Mouse (Mus musculus) forebrain, embryonic 10.5 days (tissue): Measurements from ENCODE around the gene Sesn1. TPM values are rescaled to one million over a fixed set of nuclear protein-coding genes. Genes with fewer than 3 reads are reported as not detected.
A peak's percentile ranks its signal among the peaks of the same experiment; 100 is the strongest.

ENCODE experiments used
- DNase-seq: peaks from one replicate; pipeline ENCODE4 v3.0.0-alpha.2; 2017; ENCODE audit warnings: low spot score; ENCODE audit errors: extremely low spot score
- H3K27ac ChIP-seq: fragments of 300-500 bp; sonication (generic); 2 replicates; pipeline ENCODE4 v1.5.1; 2016; ENCODE audit warnings: mild to moderate bottlenecking
- H3K27me3 ChIP-seq: fragments of 300-500 bp; sonication (generic); 2 replicates; pipeline ENCODE4 v1.6.1; 2016; ENCODE audit warnings: mild to moderate bottlenecking; ENCODE audit not compliant: poor library complexity, severe bottlenecking
- H3K36me3 ChIP-seq: fragments of 300-500 bp; sonication (generic); replicated peaks from 2 replicates; pipeline ENCODE4 v1.6.1; 2016; ENCODE audit warnings: mild to moderate bottlenecking, moderate library complexity
- H3K4me1 ChIP-seq: fragments of 300-500 bp; sonication (generic); 2 replicates; pipeline ENCODE4 v1.6.1; 2016
- H3K4me3 ChIP-seq: fragments of 300-500 bp; sonication (generic); 2 replicates; pipeline ENCODE4 v1.5.1; 2016; ENCODE audit warnings: mild to moderate bottlenecking, moderate library complexity
- H3K9me3 ChIP-seq: fragments of 300-500 bp; sonication (generic); 2 replicates; pipeline ENCODE4 v1.6.1; 2016; ENCODE audit warnings: mild to moderate bottlenecking, moderate library complexity
- WGBS: fragments of 180-500 bp; shearing (Covaris S2); methylation state at CpG from one replicate; pipeline ENCODE4 v1.1.7; 2016; 5-methylcytosine and 5-hydroxymethylcytosine counted together
- polyA plus RNA-seq: library from polyadenylated mRNA; unstranded; fragments of >200 nt; fragmentation: Nextera tagmentation; extraction: Ambion mirVana; gene quantifications from 2 replicates; pipeline ENCODE4 v1.2.1, GENCODE M21; 2016

Gene Sesn1
- 16.0 and 18.4 TPM in 2 replicates for polyA plus RNA-seq

DNA sequence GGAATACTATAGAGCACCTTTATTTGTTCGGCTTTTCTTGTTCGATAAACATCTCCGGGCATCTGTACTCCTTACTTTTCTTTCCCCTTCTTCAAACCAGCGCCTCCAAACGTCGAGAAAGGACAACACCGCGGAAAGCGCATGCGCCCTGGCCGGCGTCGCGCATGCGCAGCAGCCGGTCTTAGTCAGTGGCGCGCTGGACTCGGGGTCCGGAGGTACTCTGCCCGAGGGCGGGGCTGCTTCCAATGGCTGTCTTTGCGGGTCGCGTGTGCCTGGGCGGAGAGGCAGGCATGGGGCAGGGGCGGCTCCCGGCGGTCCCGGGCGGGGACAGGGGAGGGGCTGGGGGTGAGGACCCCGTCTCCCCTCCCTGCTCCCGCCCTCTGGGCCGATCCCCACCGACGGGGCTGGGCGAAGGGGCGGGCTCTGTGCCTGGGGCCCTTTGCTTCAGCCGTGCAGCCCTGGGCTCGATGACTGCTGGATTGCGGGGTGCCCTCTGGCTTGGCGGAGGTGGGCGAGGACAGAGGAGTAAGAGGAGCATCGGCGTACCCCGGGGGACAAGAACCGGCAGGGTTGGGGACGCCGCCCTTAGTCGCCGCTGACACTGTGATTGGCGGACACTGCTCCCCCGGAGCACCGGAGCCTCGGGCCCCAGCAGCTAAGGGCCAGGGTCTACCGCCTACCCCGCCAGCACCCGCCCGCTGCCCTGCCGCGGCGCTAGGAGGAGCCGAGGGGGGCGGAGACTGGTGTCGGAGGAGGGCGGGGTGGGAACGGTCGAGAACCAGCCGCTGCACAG lies at the start of gene Sesn1, which contains the start of gene Cep57l1:
Gene Sesn1, plus strand, starts transcription at position 165 of the 793 bp plus-strand sequence.
Gene Cep57l1, minus strand, starts transcription at position 101 of the 793 bp plus-strand sequence.
- peak; percentile 95 for DNase-seq
- H3K9me3 ChIP-seq, result no peaks in the 10 kb centered on the region; the same call in 1 of the 2 replicates
- peak within 1 kb of the TSS; percentile 74 for H3K4me3 ChIP-seq
- peaks cover 6% of the 10 kb centered on the region; the same call in 1 of the 2 replicates for H3K36me3 ChIP-seq
- H3K4me1 ChIP-seq, result peaks cover 44% of the 10 kb centered on the region
- peak within 1 kb of the TSS; percentile 94 for H3K27ac ChIP-seq
- under 1% methylated on average over 62 of the region's 69 CpGs for WGBS
- no peaks in the 10 kb centered on the region for H3K27me3 ChIP-seq

DNA sequence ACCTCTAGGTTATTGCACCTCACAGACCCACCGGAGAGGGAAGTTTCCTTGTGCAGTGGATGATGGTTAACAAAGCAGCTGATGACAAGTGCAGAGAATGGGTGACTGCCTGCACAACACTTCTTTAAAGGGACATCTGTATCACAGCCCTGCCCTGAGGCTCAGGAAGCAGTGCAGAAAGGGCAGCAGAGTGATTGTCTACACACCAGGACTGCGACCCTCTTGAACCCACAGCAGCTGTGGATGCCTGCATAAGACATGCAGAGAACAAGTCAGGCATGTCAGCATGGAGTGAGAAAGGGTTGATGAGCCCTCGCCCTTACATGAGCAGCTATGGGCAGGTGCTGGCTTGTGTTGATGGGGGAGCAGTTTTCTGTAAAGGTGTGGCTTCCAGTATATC lies 48.9 kb upstream of the Sesn1 start:
- WGBS, result 81% methylated on average over 3 of the region's 3 CpGs
- peaks cover 5% of the 10 kb centered on the region; the same call in 1 of the 2 replicates for H3K4me1 ChIP-seq
- no peak for DNase-seq
- H3K27ac ChIP-seq, result peak overlapping the region; percentile 8; the same call in 1 of the 2 replicates
- H3K4me3 ChIP-seq, result no peak overlapping the region
- H3K27me3 ChIP-seq, result no peaks in the 10 kb centered on the region
- 0 out of 2 replicates have a peak, but pooled peaks cover 2% of the 10 kb centered on the region for H3K36me3 ChIP-seq
- no peaks in the 10 kb centered on the region for H3K9me3 ChIP-seq

DNA sequence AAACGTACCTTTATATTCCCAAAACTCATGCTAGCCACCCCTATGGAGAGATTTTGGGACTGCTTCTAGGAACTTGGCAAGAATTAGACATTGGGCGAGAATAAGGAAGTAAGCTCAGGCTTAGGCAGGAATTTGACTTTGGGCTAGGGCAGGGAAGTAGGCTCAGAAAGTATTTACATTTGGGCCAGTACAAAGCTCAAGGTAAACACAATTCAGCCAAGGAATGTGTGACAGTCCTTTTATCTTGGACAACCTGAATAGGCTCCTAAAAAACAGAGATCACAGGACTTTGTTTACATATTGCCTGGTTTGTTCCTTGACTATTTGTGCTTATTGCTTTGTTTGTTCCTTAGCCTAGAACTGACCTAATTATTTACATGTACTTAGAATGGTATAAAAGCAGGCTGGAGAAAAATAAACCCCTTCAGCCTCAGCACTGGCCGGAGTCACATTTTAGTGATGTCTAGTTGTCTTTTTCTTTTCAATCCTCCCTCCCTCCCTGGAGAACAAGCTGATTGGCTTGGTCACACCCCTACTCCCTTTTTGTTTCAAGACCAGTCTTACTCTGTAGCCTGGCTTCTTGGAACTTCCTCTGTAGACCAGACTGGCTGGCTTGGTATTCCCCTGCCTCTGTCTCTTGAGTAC lies 45.9 kb upstream of the Sesn1 start:
- H3K9me3 ChIP-seq, result no peaks in the 10 kb centered on the region
- WGBS, result 84% methylated on average over 3 of the region's 3 CpGs
- H3K27ac ChIP-seq, result no peak overlapping the region
- no peaks in the 10 kb centered on the region for H3K36me3 ChIP-seq
- no peak overlapping the region for H3K4me3 ChIP-seq
- DNase-seq, result no peak
- H3K4me1 ChIP-seq, result peaks cover 5% of the 10 kb centered on the region; the same call in 1 of the 2 replicates
- H3K27me3 ChIP-seq, result no peaks in the 10 kb centered on the region

DNA sequence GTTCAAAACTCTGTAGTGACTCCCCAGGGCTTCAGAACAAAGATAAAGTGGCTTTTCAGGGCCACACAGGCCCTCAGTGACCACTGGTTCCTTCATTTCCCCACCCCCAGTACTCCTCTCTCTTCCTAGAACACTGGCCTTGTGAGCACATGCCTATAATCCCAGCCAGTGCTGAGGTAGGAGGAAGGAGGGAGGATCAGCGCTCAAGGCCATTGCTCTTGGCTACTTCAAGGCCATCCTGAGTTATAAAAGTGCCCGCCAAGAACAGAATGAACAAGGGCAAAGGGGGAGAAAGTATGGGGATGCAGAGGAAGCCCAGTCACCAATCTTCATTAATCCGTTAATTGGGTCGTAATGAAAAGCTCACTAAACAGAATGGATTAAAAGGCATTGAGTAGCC lies 44.1 kb upstream of the Sesn1 start:
- Histone ChIP-seq H3K27me3 (no peaks in the 10 kb centered on the region), H3K27ac (no peak overlapping the region), H3K36me3 (no peaks in the 10 kb centered on the region), H3K4me1 (peaks cover 5% of the 10 kb centered on the region; the same call in 1 of the 2 replicates), H3K4me3 (no peak overlapping the region), H3K9me3 (no peaks in the 10 kb centered on the region)
- 89% methylated on average over 4 of the region's 4 CpGs for WGBS
- no peak for DNase-seq

DNA sequence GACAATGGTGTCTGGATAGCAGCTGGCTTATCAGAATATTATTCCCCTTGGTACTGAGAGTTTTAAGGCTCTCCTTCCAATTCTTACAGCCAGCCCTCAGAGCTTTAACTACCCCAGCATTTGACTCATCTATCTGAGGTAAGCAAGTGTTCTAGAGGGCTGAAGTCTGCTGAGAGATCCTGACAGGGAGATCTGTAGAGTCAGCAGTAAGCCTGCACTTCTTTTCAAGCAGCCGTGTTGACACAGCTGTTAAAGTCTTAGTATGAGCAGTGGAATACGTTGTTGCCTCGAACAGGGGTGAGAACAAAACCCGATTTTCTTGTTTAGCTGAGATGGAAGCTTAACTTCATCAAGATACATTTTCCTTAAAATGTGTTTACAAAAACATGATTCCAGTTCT lies 43.5 kb upstream of the Sesn1 start:
- H3K27ac ChIP-seq, result no peak overlapping the region
- no peak overlapping the region for H3K4me3 ChIP-seq
- H3K27me3 ChIP-seq, result no peaks in the 10 kb centered on the region
- H3K9me3 ChIP-seq, result no peaks in the 10 kb centered on the region
- no peaks in the 10 kb centered on the region for H3K4me1 ChIP-seq
- H3K36me3 ChIP-seq, result no peaks in the 10 kb centered on the region
- DNase-seq, result no peak
- WGBS, result 90% methylated on average over 4 of the region's 4 CpGs

DNA sequence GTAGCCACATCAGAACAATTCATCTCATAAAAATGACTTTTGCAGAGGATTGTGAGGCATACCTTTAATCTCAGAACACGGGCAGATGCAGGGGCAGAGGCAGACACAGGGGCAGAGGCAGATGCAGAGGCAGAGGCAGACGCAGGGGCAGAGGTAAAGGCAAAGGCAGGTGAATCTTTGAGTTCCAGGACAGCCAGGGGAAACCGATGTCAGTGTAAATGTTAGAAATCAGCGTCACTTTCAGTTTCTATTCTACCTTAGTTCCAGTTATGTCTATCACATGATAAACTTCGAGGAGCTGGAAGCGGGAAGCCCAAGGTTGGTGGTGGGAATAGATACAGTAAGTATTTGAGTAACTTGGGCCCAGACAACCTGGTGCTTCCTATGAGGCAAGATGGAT lies 42.5 kb upstream of the Sesn1 start:
- 94% methylated on average over 6 of the region's 6 CpGs for WGBS
- DNase-seq, result no peak
- Histone ChIP-seq H3K36me3 (no peaks in the 10 kb centered on the region), H3K9me3 (no peaks in the 10 kb centered on the region), H3K27ac (no peak overlapping the region), H3K4me1 (no peaks in the 10 kb centered on the region), H3K27me3 (no peaks in the 10 kb centered on the region), H3K4me3 (no peak overlapping the region)

DNA sequence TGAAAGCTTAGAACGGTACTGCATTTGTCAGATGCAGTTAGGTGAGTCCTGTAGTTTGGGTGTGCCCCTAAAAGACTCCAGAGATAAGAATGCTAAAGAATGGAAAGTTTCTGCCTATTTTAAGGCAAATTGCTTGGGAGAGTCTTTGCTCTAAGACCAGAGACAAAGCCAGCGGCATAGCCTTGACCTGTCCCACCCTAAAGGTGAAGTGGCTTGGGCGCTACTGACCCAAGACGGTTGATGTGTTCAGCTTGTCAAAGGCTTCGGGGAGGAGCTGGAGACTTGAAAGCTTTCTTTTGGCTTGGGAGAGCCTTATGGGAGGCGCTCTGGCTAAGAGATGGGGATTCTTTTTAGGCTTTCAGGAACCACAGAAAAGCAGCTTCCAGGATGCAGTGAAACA lies 17.4 kb upstream of the Sesn1 start:
- DNase-seq, result no peak
- 94% methylated on average over 6 of the region's 6 CpGs for WGBS
- Histone ChIP-seq H3K9me3 (peaks cover 42% of the 10 kb centered on the region), H3K27me3 (no peaks in the 10 kb centered on the region), H3K36me3 (peaks cover 36% of the 10 kb centered on the region), H3K4me3 (no peak overlapping the region), H3K4me1 (no peaks in the 10 kb centered on the region), H3K27ac (no peak overlapping the region)

DNA sequence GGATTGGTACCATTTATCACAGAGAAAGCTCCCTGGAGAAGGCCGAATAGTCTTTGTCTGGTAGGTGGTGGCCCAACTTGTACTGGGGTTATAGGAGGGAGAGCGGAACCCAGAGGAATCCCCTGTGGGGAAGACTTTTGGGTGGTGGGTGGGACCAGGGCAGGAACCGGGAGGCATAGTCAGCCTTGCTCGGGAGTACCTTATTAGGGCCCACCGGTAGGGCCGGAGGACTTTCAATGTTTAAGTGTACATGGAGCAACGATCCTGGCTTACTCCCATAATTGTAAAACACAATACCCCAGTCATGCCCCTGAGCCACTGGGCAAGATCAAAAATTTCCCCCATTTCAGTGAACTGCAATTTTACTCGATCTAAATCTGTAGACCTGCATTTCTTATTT lies 12.5 kb upstream of the Sesn1 start:
- H3K36me3 ChIP-seq, result peaks cover 75% of the 10 kb centered on the region
- H3K9me3 ChIP-seq, result peaks cover 63% of the 10 kb centered on the region
- 96% methylated on average over 8 of the region's 8 CpGs for WGBS
- H3K27me3 ChIP-seq, result no peaks in the 10 kb centered on the region
- H3K27ac ChIP-seq, result no peak overlapping the region
- H3K4me3 ChIP-seq, result no peak overlapping the region
- H3K4me1 ChIP-seq, result no peaks in the 10 kb centered on the region
- DNase-seq, result no peak

DNA sequence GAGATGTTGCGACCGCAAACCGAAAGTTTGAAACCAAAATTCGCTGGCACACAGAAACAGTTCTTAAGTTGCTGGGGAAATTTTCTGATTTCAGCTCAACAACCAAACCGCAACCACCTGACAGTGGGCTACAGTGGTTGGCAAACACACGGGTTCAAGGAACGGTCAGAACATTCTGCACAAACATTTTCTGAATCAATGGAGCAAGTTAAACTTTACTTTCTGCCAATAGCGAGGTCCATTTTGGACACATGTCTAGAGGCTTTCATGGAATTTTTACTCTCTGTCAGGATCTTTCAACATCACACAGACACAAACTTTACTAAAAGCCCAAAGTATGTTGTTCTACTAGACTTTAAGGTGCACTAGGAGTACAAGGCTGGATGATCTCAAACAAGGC lies 6.3 kb upstream of the Sesn1 start:
- peaks cover 67% of the 10 kb centered on the region for H3K36me3 ChIP-seq
- 98% methylated on average over 8 of the region's 8 CpGs for WGBS
- peaks cover 51% of the 10 kb centered on the region for H3K9me3 ChIP-seq
- H3K4me1 ChIP-seq, result 0 out of 2 replicates have a peak, but pooled peaks cover 1% of the 10 kb centered on the region
- no peaks in the 10 kb centered on the region for H3K27me3 ChIP-seq
- no peak overlapping the region for H3K27ac ChIP-seq
- no peak for DNase-seq
- no peak overlapping the region for H3K4me3 ChIP-seq

DNA sequence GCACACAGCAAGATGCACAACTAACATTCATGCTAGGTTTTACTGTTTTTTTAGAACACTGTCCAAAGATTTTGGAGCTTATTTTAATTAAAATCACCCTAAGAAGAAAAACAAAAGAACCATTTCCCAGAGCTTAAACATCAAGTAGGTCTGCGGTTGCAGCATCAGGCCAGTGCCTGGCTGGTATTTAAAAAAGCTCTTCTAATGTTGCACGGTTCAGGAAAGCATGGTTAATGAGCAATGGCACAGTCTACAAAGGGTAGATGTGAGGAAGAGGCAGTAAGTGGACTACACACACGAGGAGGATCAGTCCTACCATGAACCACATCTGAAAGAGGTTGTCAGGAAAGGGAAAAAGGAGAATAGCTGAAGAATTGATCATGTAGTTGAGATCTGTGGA lies 5.0 kb upstream of the Sesn1 start:
- WGBS, result 90% methylated on average over 3 of the region's 3 CpGs
- no peak overlapping the region for H3K27ac ChIP-seq

DNA sequence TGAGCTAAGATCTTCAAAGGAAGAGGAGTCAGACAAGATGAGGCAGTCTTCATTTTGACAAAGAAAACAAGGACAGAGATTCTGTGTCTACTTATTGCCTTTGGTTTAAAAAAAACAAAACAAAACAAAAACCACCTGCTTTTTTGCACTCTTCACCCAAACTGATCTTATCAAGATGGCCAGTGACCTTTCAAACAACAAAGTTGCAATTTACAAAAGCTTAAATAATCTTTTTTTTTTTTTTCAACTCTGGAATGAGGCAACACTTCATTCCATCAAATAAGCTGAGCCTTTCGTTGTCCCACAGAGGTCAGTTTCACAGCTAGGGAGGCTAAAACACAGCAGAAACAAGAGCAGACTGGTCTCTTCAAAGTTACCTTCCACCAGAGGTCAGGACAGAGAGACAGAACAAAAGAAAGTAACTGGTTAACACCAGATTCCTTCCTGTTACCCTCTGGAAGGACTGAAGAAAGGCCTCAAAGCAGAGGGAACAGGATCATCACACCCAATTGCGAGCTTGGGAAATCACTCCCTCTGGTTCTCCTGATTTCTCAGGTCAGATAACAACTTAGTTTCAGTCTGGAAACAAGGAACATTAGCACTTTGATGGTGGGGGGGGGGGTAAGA lies 3.9 kb upstream of the Sesn1 start:
- Histone ChIP-seq H3K36me3 (peaks cover 43% of the 10 kb centered on the region), H3K9me3 (peaks cover 30% of the 10 kb centered on the region), H3K4me3 (no peak overlapping the region), H3K27ac (no peak overlapping the region), H3K4me1 (peaks cover 11% of the 10 kb centered on the region; the same call in 1 of the 2 replicates), H3K27me3 (no peaks in the 10 kb centered on the region)
- WGBS, result 73% methylated on average over 2 of the region's 2 CpGs
- no peak for DNase-seq

More for the DNA sequence above, 5.0 kb upstream of the Sesn1 start:
- Histone ChIP-seq H3K36me3 (peaks cover 55% of the 10 kb centered on the region), H3K27me3 (no peaks in the 10 kb centered on the region), H3K4me1 (peaks cover 8% of the 10 kb centered on the region; the same call in 1 of the 2 replicates), H3K4me3 (no peak overlapping the region), H3K9me3 (peaks cover 41% of the 10 kb centered on the region)
- no peak for DNase-seq

DNA sequence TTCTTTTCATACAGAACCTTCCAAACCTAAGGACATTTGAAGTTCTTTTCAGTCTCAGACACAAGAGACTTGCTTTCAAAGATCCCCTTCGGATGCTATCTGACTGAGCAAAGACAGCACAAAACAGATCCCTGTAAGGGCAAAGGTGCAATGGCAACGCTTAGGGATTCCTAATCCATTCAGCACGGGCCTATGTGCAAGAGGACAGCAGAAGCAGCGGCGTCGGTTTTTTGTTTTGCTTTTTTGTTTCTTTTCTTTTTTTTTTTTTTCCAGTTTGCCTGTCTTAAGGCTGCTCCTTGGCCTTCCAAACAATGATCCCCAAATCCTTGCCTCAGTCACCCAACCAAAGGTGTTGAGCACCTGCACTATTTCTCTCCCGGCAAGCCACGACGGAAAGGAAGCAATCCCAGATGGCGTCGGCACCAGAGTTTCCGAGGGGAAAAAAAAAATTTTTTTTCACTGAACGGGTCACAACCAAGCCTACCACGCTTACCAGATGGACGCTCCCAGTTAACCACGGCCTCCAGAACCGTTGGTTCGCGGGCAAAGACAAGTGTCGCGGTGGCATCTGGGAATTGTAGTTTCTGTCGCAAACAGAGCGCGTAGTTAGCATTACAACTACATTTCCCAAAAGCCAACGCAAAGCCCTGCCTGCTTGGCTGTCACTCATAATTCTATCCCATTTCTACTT lies 510 bp upstream of the Sesn1 start:
- Histone ChIP-seq H3K36me3 (peaks cover 9% of the 10 kb centered on the region), H3K27ac (peak overlapping the region; percentile 94), H3K4me1 (peaks cover 41% of the 10 kb centered on the region), H3K27me3 (no peaks in the 10 kb centered on the region), H3K9me3 (no peaks in the 10 kb centered on the region; the same call in 1 of the 2 replicates), H3K4me3 (peak overlapping the region; percentile 74)
- 5% methylated on average over 25 of the region's 25 CpGs for WGBS
- peak; percentile 86 for DNase-seq
